Mouse (Mus musculus) adipose tissue, adult 10 weeks (tissue): ENCODE data around the gene Phactr3. TPM values are rescaled to one million over a fixed set of nuclear protein-coding genes. Genes with fewer than 3 reads are reported as not detected.

ENCODE experiments used
- polyA plus RNA-seq: library from polyadenylated mRNA; stranded (reverse); fragments of 350-450 nt; fragmentation: Illumina TruSeq; extraction: RNeasy Lipid Tissue Mini Kit (QIAGEN cat#74804); gene quantifications from one replicate; pipeline ENCODE4 v1.2.3, GENCODE M21; 2014; ENCODE audit warnings: low read depth, low replicate concordance

Gene Phactr3
- 0.29 TPM for polyA plus RNA-seq

DNA sequence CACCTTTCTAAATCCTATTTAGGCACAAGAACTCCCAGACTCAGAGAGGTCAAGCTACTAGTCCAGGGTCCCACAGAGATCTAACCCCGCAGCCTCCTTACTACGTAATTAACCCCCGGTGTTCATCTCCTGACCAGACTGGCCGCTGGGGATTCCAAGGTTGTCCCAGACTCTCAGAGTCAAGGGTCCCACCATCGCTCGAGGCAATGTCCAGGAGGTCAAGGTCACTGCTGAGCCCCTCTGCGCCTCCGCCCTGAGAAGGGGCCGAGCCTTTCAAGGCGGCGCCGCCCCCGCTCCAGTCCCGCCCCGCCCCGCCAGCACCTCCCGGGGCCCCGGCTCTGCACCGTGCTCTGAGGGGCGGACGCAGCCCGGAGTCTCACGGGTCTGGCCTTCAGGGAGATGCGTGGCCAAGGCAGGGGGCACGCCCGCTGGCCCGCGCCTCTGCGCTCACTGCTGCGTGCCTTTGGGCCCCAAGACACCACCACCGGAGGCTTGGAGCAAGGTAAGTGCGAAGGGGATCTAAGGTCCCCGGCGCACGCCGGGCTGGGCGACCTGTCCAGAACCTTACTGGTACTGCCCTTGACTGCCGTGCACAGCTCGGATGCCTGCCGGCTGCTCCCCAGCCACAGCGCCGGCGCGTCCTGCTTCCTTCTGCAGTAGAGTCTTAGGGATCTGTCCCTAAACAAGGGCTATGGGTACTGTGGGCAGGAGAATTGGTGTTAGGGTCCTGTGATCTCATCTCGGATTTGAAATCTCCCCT is at the start of gene Phactr3:
Gene Phactr3, plus strand, starts transcription at position 175 of the 760 bp plus-strand sequence.

GRCm38 (mm10) chr2:178078166-178078717 is 40.5 kb upstream of the Phactr3 start, which contains the start of gene Zfp931:
Gene Zfp931, minus strand, starts transcription at chr2:178078476.

Other genes starting within 250 kb of the Phactr3 start
- gene Gm14327, start 221.9 kb upstream of the Phactr3 start, polyA plus RNA-seq: 7.2 TPM
- 0.71 TPM for gene Zfp972, start 193.4 kb upstream of the Phactr3 start, polyA plus RNA-seq
- gene Gm14326, start 161.7 kb upstream of the Phactr3 start, polyA plus RNA-seq: 18.1 TPM
- gene Zfp971, start 95.7 kb upstream of the Phactr3 start, polyA plus RNA-seq: 9.8 TPM
- 12.8 TPM for gene Zfp931, start 40.5 kb upstream of the Phactr3 start, polyA plus RNA-seq